Mouse (Mus musculus) yolk sac, embryonic 10.5 days (tissue): ENCODE data around the gene Klhl20.

Experiments used
- DNase-seq: peaks from one replicate; pipeline ENCODE4 v3.0.0-alpha.2; 2017; ENCODE audit warnings: low spot score

Klhl20 gene

GRCm38 (mm10) chr1:161071272-161071620 is 60.1 kb downstream of the Klhl20 start:
- DNase-seq: no peak

DNA sequence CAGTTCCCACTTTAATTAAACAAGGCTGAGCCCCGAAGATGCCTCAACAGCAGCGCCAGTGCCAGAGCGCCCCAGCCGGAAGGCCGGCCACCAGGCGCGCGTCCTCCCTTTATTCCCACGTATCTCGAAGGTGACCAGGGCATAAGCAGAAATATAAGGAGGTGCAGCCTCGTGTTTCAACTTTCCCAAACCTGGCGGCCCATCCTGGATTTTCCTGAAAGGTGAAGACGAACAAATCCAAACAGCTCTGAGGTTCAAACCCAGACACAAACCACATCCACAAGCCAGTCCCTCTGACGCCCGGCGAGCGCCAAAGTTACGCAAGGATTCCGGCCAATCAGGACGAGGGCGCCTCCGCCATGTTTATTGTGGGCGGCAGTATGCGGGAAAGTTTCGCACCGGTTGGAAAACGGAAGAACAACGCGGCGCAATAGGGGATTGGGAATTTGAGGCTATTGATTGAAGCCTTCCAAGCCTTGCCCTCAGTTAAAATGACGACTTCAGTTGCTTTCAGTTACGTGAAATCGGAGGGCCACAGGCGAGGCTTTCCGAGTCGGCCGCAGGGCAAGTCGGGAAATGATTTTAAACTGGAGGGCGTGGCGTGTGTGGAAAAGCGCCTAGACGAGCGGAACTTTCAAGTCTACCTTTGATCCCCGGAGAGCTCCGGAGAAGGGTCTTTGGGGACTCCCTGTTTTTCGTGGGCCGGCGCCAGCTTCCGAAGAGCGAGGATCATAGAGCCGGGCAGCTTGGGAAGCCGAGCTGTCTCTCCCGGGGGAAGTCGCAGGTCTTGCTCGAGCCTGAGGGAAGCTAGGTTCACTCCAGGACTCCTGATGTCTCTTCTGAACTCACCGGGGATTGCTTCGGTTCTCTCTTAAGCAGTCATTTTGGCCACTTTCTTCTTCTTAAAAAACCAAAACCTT is 60.7 kb downstream of the Klhl20 start, which contains the start of the genes Dars2 and Cenpl:
TSS of gene Dars2 (minus strand) at position 307 of the 920 bp plus-strand sequence.
TSS of gene Cenpl (plus strand) at position 362 of the 920 bp plus-strand sequence.
- DNase-seq: peak; percentile 95

- DNase-seq: no peak
These were observed 68.0 kb downstream of the Klhl20 start for GRCm38 (mm10) chr1:161063351-161063750.

DNA sequence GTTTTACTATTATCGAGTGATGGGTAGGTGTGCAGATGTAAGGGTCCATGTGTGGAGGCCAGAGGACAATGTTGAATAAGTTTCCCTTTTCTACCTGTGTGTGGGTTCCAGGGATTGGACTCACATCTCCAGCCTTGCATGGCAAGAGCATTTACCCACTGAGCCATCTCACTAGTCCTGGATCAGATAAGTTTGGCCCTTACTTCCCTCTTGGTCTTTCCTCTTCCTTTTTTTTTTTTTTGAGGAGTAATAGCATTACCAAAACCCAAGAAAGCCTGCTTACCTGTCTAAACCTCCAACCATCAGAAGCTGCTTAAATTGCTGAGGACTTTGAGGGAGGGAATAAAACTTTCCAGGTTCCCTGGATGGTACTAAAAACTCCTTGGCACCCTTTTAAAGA is 74.1 kb downstream of the Klhl20 start:
- no peak for DNase-seq

- no peak for DNase-seq
These were observed 84.3 kb downstream of the Klhl20 start for GRCm38 (mm10) chr1:161046972-161047371.

- no peak for DNase-seq
These were observed 89.9 kb downstream of the Klhl20 start for GRCm38 (mm10) chr1:161041261-161042020.

DNA sequence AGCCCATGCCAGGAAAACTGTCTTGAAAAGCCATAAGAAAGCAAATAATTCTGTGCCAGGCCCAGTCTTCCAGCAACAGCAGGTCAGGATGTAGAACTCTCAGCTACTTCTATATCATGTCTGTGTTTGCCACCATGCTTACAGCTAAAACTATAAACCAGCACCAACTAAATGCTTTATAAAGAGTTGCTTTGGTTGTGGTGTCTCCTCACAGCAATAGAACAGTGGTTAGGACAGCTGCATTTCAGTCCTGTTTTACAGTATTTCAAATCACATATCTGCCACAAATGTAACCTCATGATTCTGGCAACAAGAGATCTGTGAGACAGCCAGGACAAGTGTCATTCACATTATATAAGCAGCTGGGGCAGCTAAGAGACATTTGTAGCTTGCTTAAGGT is 90.5 kb downstream of the Klhl20 start:
- no peak for DNase-seq

- DNase-seq: no peak
These were observed 90.9 kb downstream of the Klhl20 start for GRCm38 (mm10) chr1:161040426-161040770.

DNA sequence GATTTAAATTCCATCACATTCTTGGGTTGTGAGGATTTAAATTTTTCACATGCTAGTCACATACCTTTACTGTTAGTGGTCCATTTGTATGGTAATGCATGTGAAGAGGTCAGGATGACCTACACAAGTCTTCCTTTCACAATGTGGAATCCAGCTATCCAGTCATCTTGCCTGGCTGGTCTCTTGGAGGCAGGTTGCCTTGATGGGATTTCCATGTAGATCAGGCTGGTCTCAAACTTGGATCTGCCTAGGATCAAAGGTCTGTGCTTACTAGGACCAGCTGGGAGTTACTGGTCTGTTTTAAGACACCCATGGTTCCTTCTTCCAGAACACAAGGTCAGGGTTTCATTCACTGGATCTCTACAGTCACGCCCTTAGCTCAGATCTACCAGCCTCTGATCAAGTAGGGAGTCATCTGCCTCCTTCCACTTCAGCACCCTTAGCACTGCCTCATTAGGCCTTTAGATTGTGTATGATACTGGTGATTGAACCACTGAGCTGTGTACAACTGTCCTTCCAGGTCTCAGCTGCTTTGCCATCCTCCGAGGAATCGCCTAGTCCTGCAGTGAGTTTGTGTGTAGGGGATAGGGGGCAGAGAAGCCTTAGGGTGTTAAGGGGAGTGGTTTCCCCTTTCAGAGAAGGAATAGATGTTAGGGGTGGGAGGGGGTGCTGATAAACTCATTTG is 91.4 kb downstream of the Klhl20 start:
- DNase-seq: peak; percentile 70

- peak; percentile 64 for DNase-seq
These were observed 92.2 kb downstream of the Klhl20 start for GRCm38 (mm10) chr1:161038968-161039721.
